Mouse (Mus musculus): ENCODE data around the gene Folh1. TPM values are rescaled to one million over a fixed set of nuclear protein-coding genes. Genes with fewer than 3 reads are reported as not detected.

Gene Folh1
- polyA plus RNA-seq (2012; fragmentation: generic; extraction: Trizol) = under 1 TPM in 1 of 2 experiments, not detected in 1; 0.02 TPM

GRCm38 (mm10) chr7:86775617-86776325 is at the start of gene Folh1:
Gene Folh1, minus strand, starts transcription at chr7:86775943.

GRCm38 (mm10) chr7:86794727-86795126 is 19.0 kb upstream of the Folh1 start, which contains the start of gene Vmn2r77:
Gene Vmn2r77, plus strand, starts transcription at chr7:86795027.

GRCm38 (mm10) chr7:86688030-86688429 is 87.7 kb downstream of the Folh1 start, which contains the start of gene Olfr292:
Gene Olfr292, plus strand, starts transcription at chr7:86688330.

Other genes with a start within 250 kb of the Folh1 start
- not detected for gene Olfr295, start 192.1 kb downstream of the Folh1 start, polyA plus RNA-seq (2012; fragmentation: generic; extraction: Trizol)
- gene Olfr294, start 159.3 kb downstream of the Folh1 start, polyA plus RNA-seq (2012; fragmentation: generic; extraction: Trizol) = not detected
- gene Olfr293, start 126.9 kb downstream of the Folh1 start, polyA plus RNA-seq (2012; fragmentation: generic; extraction: Trizol) = not detected
- gene Olfr292, start 87.6 kb downstream of the Folh1 start, polyA plus RNA-seq (2012; fragmentation: generic; extraction: Trizol) = not detected
- gene Vmn2r77, start 19.1 kb upstream of the Folh1 start, polyA plus RNA-seq (2012; fragmentation: generic; extraction: Trizol) = not detected
- not detected for gene Vmn2r78, start 139.2 kb upstream of the Folh1 start, polyA plus RNA-seq (2012; fragmentation: generic; extraction: Trizol)
- gene Vmn2r79, start 220.2 kb upstream of the Folh1 start, polyA plus RNA-seq (2012; fragmentation: generic; extraction: Trizol) = under 1 TPM in 1 of 2 experiments, not detected in 1; 0.01 TPM